Mouse (Mus musculus) CH12.LX (cell line): Measurements from ENCODE around the gene Tmco4. TPM values are rescaled to one million over a fixed set of nuclear protein-coding genes. Genes with fewer than 3 reads are reported as not detected.

Experiments used
- DNase-seq: peaks from one replicate; pipeline ENCODE4 v3.0.0-alpha.2; 2013; ENCODE audit errors: extremely low read depth
- H3K27ac ChIP-seq: 2 replicates; pipeline ENCODE4 v1.5.1; 2012; ENCODE audit warnings: low read depth, mild to moderate bottlenecking, control low read depth, moderate library complexity; ENCODE audit not compliant: insufficient read depth
- H3K27me3 ChIP-seq: replicated peaks from 2 replicates; pipeline ENCODE3; 2012; ENCODE audit warnings: inconsistent platforms
- H3K36me3 ChIP-seq, 2 experiments: replicated peaks in 1 of 2; 2 replicates each; pipeline versions ENCODE3 to v1.6.1; 2012; ENCODE audit warnings: inconsistent platforms in 1 of 2, low read length in 1 of 2, mild to moderate bottlenecking in 1 of 2, mixed read lengths in 1 of 2, moderate library complexity in 1 of 2; ENCODE audit not compliant: control insufficient read depth in 1 of 2, insufficient read depth in 1 of 2
- H3K4me1 ChIP-seq, 2 experiments: 2 replicates each; pipeline ENCODE4 v1.6.1; 2012; ENCODE audit warnings: inconsistent platforms in 1 of 2, moderate library complexity in 1 of 2; ENCODE audit not compliant: insufficient read depth in 2 of 2, control insufficient read depth in 1 of 2
- H3K4me2 ChIP-seq: 2 replicates; pipeline ENCODE4 v1.6.1; 2012; ENCODE audit warnings: low read depth, mild to moderate bottlenecking, control low read depth; ENCODE audit not compliant: poor library complexity, insufficient read depth, severe bottlenecking
- H3K4me3 ChIP-seq, 3 experiments: fragments of 150-350 bp in 1 of 3; sonication (generic) in 1 of 3; replicated peaks in 1 of 3; 2 replicates each; pipeline versions ENCODE3 to v1.5.1; 2011 to 2012; ENCODE audit warnings: low read depth in 2 of 3, low read length in 2 of 3, mild to moderate bottlenecking in 2 of 3, moderate library complexity in 2 of 3, control low read depth in 1 of 3, improper control_type of control experiment in 1 of 3, inconsistent platforms in 1 of 3, mixed read lengths in 1 of 3; ENCODE audit not compliant: poor library complexity in 1 of 3
- H3K79me2 ChIP-seq: replicated peaks from 2 replicates; pipeline ENCODE4 v1.6.1; 2012; ENCODE audit warnings: mild to moderate bottlenecking, moderate library complexity; ENCODE audit not compliant: control insufficient read depth, poor library complexity, insufficient read depth, severe bottlenecking; ENCODE audit errors: extremely low read depth
- H3K9ac ChIP-seq: 2 replicates; pipeline ENCODE4 v1.6.1; 2012; ENCODE audit warnings: low read depth, mild to moderate bottlenecking, control low read depth, moderate library complexity; ENCODE audit not compliant: insufficient read depth
- H3K9me3 ChIP-seq: replicated peaks from 2 replicates; pipeline ENCODE3; 2012; ENCODE audit warnings: low read length, inconsistent platforms, mixed read lengths
- BHLHE40 ChIP-seq: IDR thresholded peaks from 2 replicates; pipeline ENCODE4 v1.6.1; 2011; ENCODE audit warnings: mild to moderate bottlenecking, low read depth, low read length, improper control_type of control experiment
- CHD1 ChIP-seq: IDR thresholded peaks from 2 replicates; pipeline ENCODE4 v1.6.1; 2012; ENCODE audit warnings: low read depth, low read length, improper control_type of control experiment, inconsistent platforms
- CTCF ChIP-seq, 2 experiments: IDR thresholded peaks in 1 of 2; conservative IDR thresholded peaks in 1 of 2; 2 replicates each; pipeline ENCODE4 v1.5.1; 2011 to 2012; ENCODE audit warnings: low read depth in 2 of 2, low read length in 2 of 2, improper control_type of control experiment in 1 of 2, inconsistent platforms in 1 of 2, mild to moderate bottlenecking in 1 of 2, moderate library complexity in 1 of 2
- ELF1 ChIP-seq: IDR thresholded peaks from 2 replicates; pipeline ENCODE4 v1.6.1; 2014; ENCODE audit warnings: low read depth, mild to moderate bottlenecking, inconsistent platforms, low read length, improper control_type of control experiment
- EP300 ChIP-seq: IDR thresholded peaks from 2 replicates; pipeline ENCODE4 v1.6.1; 2011; ENCODE audit warnings: low read length, improper control_type of control experiment
- ETS1 ChIP-seq: conservative IDR thresholded peaks from 2 replicates; pipeline ENCODE4 v1.6.1; 2012; ENCODE audit warnings: low read depth, mild to moderate bottlenecking, inconsistent platforms, low read length, improper control_type of control experiment, moderate library complexity
- IRF4 ChIP-seq: IDR thresholded peaks from 2 replicates; pipeline ENCODE4 v1.6.1; 2014; ENCODE audit warnings: low read depth, mild to moderate bottlenecking, inconsistent platforms, low read length, improper control_type of control experiment
- JUND ChIP-seq: conservative IDR thresholded peaks from 2 replicates; pipeline ENCODE4 v1.6.1; 2011; ENCODE audit warnings: low read depth, low read length, improper control_type of control experiment
- KAT2A ChIP-seq: IDR thresholded peaks from 2 replicates; pipeline ENCODE4 v1.6.1; 2012; ENCODE audit warnings: low read length, improper control_type of control experiment, inconsistent platforms; ENCODE audit not compliant: insufficient replicate concordance
- MAX ChIP-seq: IDR thresholded peaks from 2 replicates; pipeline ENCODE4 v1.6.1; 2011; ENCODE audit warnings: low read length, improper control_type of control experiment
- MAZ ChIP-seq: IDR thresholded peaks from 2 replicates; pipeline ENCODE4 v1.6.1; 2012; ENCODE audit warnings: low read depth, mild to moderate bottlenecking, inconsistent platforms, low read length, improper control_type of control experiment, moderate library complexity
- PAX5 ChIP-seq: IDR thresholded peaks from 2 replicates; pipeline ENCODE4 v1.6.1; 2012; ENCODE audit warnings: low read length, inconsistent platforms, mixed read lengths
- POLR2AphosphoS2 ChIP-seq: IDR thresholded peaks from 2 replicates; pipeline ENCODE4 v1.6.1; 2011; ENCODE audit warnings: low read depth, low read length, improper control_type of control experiment
- TCF12 ChIP-seq: IDR thresholded peaks from 2 replicates; pipeline ENCODE4 v1.6.1; 2014; ENCODE audit warnings: low read depth, mild to moderate bottlenecking, inconsistent platforms, low read length, improper control_type of control experiment
- USF1 ChIP-seq: IDR thresholded peaks from 2 replicates; pipeline ENCODE4 v1.6.1; 2014; ENCODE audit warnings: low read depth, mild to moderate bottlenecking, inconsistent platforms, low read length, improper control_type of control experiment
- USF2 ChIP-seq: conservative IDR thresholded peaks from 2 replicates; pipeline ENCODE4 v1.6.1; 2011; ENCODE audit warnings: low read depth, low read length, improper control_type of control experiment
- ZKSCAN1 ChIP-seq: IDR thresholded peaks from 2 replicates; pipeline ENCODE4 v1.6.1; 2012; ENCODE audit warnings: low read depth, inconsistent platforms, low read length, improper control_type of control experiment, borderline replicate concordance
- ZMIZ1 ChIP-seq: IDR thresholded peaks from 2 replicates; pipeline ENCODE4 v1.6.1; 2012; ENCODE audit warnings: low read depth, mild to moderate bottlenecking, inconsistent platforms, low read length, improper control_type of control experiment
- ZNF384 ChIP-seq: IDR thresholded peaks from 2 replicates; pipeline ENCODE4 v1.6.1; 2012; ENCODE audit warnings: low read depth, low read length, improper control_type of control experiment, inconsistent platforms
- dilution Hi-C: fragments of 300-500 bp; cut with MboI; formaldehyde crosslinking; loops from 2 replicates; pipeline ENCODE4 v1.14.3; 2020; ENCODE audit warnings: low sequenced_read_pairs; ENCODE audit not compliant: extremely low pct_unique_long_range_greater_than_20kb, extremely low pct_ligation_motif_present
- in situ Hi-C: fragments of 300-500 bp; cut with MboI; formaldehyde crosslinking; loops from 3 replicates; pipeline ENCODE4 v1.14.3; 2019; ENCODE audit warnings: low sequenced_read_pairs, low pct_ligation_motif_present, low pct_unique_long_range_greater_than_20kb, mixed read lengths
- polyA plus RNA-seq: library from polyadenylated mRNA; unstranded; fragments of >175 nt; gene quantifications from 2 replicates; pipeline ENCODE4 v1.2.1, GENCODE M21; 2012; ENCODE audit warnings: low read depth; ENCODE audit not compliant: insufficient read length
- total RNA-seq, 2 experiments: library from RNA; depleted of rRNA; stranded (reverse); fragments of 300-350 nt in 1 of 2; fragments of >200 nt in 1 of 2; gene quantifications; 2 replicates each; pipeline ENCODE4 v1.2.3; 2012 to 2014

Gene Tmco4
- total and polyA plus RNA-seq, 3 experiments: 20.3 to 22.2 (median 21.7) TPM

GRCm38 (mm10) chr4:138934456-138935145, 38.1 kb upstream of the Tmco4 start:
- H3K9me3 ChIP-seq: no peaks in the 10 kb centered on the region
- dilution Hi-C loops: no loop called here
- TF ChIP-seq CTCF (conservative IDR thresholded peaks at IDR 0.05 in 1 of 2, IDR thresholded peaks at IDR 0.05 in 1 of 2; ENCODE audit: low read depth in 2 of 2, low read length in 2 of 2): no peak
- TF ChIP-seq POLR2AphosphoS2: no peak
- TF ChIP-seq MAZ: no peak
- TF ChIP-seq ZKSCAN1: no peak
- TF ChIP-seq CHD1: no peak
- no peak for TF ChIP-seq TCF12
- TF ChIP-seq USF2: no peak
- no peak for TF ChIP-seq ZMIZ1
- no peak for TF ChIP-seq USF1
- no peak for TF ChIP-seq ETS1
- no peak for TF ChIP-seq JUND
- TF ChIP-seq EP300: no peak
- TF ChIP-seq IRF4: no peak
- no peak for TF ChIP-seq ZNF384
- TF ChIP-seq BHLHE40: no peak
- no peak for TF ChIP-seq KAT2A
- peaks cover 10 to 21% of the 10 kb centered on the region in 2 experiments for H3K4me1 ChIP-seq
- no peak for DNase-seq
- H3K27ac ChIP-seq: no peak overlapping the region
- no peak overlapping the region for H3K4me3 ChIP-seq
- in situ Hi-C loops: loop anchor here (5.0 kb wide), 1 partner anchor 38 kb away; the partner anchor contains the start of gene Tmco4
- H3K79me2 ChIP-seq: no peaks in the 10 kb centered on the region
- H3K27me3 ChIP-seq: no peaks in the 10 kb centered on the region
- H3K9ac ChIP-seq: no peak overlapping the region
- H3K36me3 ChIP-seq: no peaks in the 10 kb centered on the region
- no peak overlapping the region for H3K4me2 ChIP-seq

DNA sequence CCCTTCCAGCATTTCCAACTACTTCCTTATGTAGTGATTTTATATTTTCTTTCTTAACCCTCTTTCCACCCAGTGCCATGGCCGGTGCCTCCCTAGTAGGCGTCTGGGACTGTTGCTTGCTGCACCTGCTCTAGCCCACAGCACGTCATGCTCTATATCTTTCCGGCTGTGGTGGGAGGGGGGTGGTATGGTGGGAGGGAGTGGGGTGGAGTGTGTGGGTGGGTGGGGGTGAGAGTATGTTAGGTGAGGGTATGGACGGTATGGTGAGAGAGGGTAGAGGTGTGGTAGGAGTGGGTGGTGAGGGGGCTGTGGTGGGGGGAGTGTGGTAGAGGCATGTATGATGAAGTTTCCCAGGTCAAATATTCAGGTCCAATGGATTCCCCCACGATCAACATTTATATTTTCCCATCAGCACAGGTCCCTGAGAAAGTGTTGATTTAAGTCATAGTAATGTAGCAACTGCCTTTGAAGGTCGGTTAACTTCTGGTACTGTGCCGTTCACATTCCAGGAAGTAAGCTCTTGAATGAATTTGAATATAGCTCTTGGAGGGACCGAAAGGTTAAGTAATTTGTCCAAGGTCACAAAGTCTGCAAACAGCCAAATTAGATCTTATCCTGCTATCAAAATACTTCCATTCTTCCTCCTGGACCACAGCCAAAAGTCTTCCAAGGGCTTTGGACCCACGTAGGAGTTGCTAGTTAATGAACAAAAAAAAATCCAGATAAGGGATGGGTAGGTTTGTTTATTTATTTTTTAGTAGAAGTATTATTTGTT, 34.0 kb upstream of the Tmco4 start:
- Histone ChIP-seq H3K4me3 (no peak overlapping the region), H3K79me2 (no peaks in the 10 kb centered on the region), H3K4me1 (peaks cover 11 to 48% of the 10 kb centered on the region in 2 experiments), H3K4me2 (no peak overlapping the region), H3K27me3 (no peaks in the 10 kb centered on the region), H3K27ac (no peak overlapping the region), H3K9ac (no peak overlapping the region), H3K9me3 (no peaks in the 10 kb centered on the region), H3K36me3 (no peaks in the 10 kb centered on the region)
- peak; percentile 27 for DNase-seq
- dilution Hi-C loops (no loop called here), in situ Hi-C loops (loop anchor here (5.0 kb wide), 1 partner anchor 34 kb away; the partner anchor contains the start of gene Tmco4)
- TF ChIP-seq PAX5 (no peak), ELF1 (peak; percentile 59), ETS1 (no peak), MAX (no peak)
